Mouse (Mus musculus): Measurements from ENCODE around the gene Atp6v0a1. TPM values are rescaled to one million over a fixed set of nuclear protein-coding genes. Genes with fewer than 3 reads are reported as not detected.

Atp6v0a1 gene
- polyA plus RNA-seq, 2 experiments from 2014 or later: 7.0 to 15.7 TPM

DNA sequence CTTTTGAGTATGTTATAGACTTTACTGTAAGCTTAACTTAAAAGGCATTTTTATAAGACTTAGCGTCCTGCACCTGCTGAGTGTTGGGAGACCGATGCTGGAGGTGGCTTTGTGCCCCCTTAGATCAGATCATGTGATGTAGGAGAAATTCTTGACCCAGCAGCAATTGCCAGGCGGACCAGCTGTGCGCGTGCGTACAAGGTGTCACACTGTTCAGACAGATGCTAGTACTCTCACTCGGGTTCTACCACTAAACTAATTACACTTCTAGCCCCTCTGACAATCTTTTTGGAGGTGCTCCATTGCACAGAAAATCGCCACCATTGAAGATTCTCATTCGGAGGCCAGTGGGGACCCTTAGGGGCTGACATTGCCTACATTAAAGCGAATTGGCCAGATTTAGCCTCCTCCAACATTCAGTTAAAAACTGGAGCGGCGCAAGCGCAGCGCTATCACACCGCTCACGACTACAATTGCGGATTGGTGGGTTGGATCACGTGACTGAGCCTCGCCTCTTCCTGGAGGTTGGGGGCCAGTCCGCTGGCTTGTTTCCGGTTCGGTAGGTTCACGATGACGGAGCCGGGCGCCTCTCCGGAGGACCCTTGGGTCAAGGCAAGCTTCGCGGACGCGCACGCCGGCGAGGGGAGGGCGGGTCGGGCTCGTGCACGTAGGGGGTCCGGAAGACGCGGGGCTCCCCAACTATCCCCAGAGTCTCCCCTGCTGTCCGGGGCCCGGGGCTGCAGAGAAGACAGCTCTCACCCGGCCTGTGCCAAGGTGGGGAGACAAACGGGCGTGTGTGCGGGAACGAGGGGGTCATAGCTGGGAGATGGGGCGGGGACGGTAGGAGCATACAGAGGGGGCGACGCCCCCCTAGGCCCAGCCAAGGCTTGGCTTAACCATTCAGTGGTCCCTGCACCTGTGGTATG lies 77.8 kb downstream of the Atp6v0a1 start, which contains the start of gene Mlx:
Gene Mlx, plus strand, starts transcription at position 522 of the 926 bp plus-strand sequence.
- ATAC-seq: peak; percentile 85

DNA sequence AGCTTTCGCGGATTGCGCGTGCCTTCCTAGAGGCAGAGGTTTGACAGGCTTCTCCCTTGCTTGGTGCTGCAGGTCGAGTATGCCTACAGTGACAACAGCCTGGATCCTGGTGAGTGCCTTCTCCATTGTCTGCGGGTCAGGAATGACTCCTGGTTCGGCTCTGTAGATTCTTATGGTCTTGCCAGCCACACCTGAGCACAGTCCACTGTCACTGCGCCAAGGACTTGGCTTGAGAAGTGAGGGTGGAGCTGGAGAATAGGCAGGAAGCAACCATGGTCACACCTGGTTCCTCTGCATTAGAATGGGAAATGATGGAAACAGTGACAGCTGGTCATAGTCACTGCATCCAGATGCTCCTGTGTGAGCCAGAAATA lies 78.4 kb downstream of the Atp6v0a1 start:
- no peak for ATAC-seq

DNA sequence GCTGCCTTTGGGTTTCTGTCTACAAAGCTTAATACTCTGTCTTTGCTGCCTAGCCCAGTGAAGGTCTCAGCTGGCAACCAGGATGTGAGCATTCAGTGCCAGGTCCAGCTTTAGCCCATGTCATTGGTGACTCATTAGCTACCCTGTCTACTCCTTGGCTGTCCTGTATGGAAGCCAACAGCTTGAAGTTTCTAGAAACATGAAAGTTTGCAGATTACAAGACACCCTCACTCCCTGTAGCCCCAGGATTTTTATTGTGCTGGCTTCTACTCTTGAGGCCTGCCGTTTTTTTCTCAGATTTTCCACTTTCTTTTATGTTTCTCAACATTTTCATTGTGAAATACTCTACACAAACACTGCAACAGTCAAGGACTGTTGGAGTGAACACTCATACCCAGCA lies 80.7 kb downstream of the Atp6v0a1 start:
- no peak for ATAC-seq

DNA sequence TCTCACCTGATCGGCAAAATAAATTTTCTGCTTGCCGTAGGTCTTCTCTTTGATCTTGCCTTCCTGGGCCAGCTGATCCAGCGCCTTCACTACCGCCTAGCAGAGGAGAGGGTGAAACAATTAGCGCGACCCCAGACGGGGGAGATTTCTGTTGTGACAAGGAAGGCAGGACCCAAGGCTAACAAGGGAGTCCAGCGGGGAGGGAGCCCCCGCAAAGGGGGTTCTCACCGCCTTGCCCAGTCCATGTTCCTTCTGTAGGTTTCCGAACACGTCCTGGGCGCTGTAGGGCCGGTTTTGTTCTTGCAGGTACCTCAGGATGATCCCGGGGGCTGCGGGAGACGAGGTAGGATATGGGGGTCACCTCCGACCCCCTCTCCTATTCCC lies 85.7 kb downstream of the Atp6v0a1 start:
- ATAC-seq: peak; percentile 26

DNA sequence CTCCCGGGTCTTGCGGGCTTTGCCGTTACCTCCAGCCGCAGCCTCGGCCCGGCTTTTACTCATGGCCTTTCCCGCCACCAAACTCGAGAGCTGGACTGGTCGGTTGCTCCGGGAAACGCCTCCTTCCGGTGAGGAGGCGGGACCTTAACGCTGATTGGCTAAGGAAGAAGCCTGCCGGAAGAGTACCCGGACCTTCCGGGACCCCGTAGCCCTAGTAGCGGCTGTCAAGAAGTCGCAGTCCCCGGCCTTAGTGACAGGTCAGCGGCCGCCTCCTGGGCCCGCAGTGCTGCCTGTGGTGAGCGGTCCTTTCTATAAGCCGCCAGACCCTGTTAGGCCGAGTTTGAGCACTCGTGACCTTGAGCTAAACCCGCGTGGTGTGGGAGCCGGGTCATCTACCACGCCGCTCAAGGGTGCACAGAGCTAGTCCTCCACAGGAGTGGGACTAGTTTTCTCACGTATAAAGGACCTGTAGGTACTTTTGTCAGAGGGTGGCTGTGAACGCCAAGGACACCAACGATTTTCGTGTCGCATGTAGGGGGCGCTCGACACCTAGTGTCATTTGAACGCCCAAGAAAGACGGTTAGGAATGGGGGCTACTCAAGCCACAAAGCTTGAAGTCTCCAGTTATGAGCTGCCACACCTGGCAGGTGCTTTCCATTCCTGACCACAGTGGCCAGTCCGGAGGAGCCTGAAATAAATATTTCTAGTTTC lies 86.2 kb downstream of the Atp6v0a1 start, which contains the start of gene Psmc3ip:
Gene Psmc3ip, minus strand, starts transcription at position 123 of the 711 bp plus-strand sequence.
- peak; percentile 96 for ATAC-seq

DNA sequence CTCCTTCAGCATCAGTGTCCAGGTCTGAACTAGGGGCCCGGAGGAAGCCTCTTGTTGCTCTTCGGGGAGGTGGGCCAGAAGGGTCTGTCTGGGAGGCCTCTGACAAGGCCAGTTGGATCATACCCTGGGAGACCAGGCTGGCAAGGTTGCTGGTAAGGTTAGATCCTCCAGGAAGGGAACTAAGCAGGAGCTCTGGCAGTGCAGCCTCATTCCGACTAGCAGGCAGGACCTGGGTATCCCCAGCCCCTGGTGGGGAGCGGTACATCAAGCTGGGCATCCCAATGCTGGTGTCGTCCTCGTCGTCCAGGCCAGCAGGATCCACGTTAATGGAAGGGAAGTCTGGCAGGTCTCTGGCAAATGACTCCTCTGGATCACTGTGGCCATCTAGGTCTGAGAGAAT lies 89.0 kb downstream of the Atp6v0a1 start:
- ATAC-seq: no peak

DNA sequence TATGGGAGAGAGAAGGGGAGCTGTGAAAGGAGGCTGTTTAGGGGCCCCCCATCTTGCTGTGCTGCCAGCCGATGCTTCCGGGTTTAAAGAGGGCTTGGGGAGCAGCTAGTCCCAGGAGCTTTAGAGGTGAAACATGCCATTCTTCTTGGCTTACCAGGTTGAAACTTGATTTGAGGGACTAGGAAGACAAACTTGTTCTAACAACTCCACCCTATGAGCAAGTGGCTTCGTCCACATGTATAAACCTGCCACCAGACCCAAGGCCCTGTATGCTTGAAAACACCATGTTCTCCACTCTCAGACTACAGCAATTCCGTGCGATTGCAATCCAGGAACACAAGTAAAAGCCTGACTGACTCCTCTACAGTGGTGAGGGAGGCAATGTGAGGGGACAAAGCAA lies 93.8 kb downstream of the Atp6v0a1 start:
- no peak for ATAC-seq

DNA sequence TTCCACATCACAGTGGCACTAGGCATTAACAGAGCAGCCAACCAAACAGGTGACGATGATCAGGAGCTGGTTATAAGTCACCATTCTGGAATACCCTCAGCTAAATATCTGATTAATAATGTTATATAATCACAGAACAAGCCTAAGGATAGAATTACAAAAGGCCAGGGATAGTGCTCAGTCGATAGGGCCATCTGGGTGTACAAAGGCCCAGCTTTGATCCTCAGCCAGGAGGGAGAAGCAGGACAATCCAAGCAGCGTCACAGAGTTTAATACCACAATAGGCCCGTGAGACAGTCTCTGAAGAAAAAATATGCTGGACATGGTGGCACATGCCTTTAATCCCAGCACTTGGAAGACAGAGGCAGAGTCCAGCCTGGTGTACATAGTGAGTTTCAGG lies 100.1 kb downstream of the Atp6v0a1 start:
- no peak for ATAC-seq

DNA sequence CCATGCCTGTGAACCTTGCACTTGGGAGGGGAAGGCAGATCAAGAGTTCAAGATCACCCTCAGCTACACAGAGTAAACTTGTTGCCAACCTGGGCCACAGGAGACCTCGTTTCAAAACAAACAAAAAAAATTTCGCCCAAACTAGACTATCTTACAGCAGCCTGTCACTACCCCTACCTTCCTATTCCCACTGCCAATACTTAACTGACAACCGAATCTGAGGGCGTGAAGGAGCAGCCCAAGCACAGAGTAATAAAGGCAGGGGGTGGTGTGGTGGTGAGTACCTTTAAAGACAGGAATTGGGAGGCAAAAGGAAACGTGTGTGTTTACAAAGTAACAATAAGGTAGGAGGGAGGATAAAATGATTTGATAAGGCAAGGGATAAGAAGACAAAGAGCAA lies 101.5 kb downstream of the Atp6v0a1 start:
- ATAC-seq: no peak

DNA sequence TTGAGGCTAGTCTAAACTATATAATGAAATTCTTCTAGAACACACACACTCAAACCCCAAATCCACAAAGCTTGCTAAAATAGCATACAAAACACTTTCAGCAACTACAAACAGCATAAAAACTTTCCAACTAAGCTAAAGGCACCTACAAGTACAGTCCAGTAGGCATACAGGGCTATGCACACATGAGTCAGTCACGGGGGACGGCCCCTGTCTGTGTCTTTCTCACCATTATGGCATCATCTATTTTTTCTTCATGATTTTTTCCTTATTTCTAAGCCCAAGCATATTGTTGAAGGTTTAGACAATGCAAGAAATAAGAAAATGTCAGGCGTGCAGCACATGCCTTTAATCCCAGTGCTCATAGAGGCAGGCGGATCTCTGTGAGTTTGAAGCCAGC lies 101.9 kb downstream of the Atp6v0a1 start:
- ATAC-seq: no peak

DNA sequence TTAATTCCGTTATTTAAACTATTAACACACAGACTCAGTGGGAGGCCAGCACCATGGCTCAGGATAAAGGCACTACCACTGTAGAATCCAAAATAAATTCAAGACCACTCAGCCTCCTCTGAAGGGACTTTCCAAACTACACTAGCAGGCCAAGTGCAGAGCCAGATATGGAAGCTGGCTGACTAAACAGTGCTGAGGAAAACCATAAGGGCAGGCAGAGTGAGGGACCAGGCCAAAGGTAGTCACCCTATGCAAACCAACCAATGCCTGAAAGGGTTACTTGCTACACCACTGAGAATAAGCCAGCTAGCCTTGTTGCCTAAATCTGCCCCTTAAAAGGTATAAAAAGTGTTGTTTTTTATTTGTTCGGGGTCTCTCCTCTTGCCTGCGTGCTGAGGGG lies 102.9 kb downstream of the Atp6v0a1 start:
- no peak for ATAC-seq

Other genes with a start within 250 kb of the Atp6v0a1 start
- gene Kcnh4, start 249.5 kb upstream of the Atp6v0a1 start, polyA plus RNA-seq (2017; shearing (Covaris generic)): not detected
- not detected for gene Hcrt, start 246.5 kb upstream of the Atp6v0a1 start, polyA plus RNA-seq (2017; shearing (Covaris generic))
- gene Ghdc, start 238.5 kb upstream of the Atp6v0a1 start, polyA plus RNA-seq (2017; shearing (Covaris generic)): 1 to 10 TPM; 2.7 to 3.1 TPM
- gene Stat5b, start 158.7 kb upstream of the Atp6v0a1 start, polyA plus RNA-seq (2017; shearing (Covaris generic)): 10 to 100 TPM; 39.3 to 53.2 TPM
- 10 to 100 TPM; 37.9 to 52.4 TPM for gene Stat5a, start 150.1 kb upstream of the Atp6v0a1 start, polyA plus RNA-seq (2017; shearing (Covaris generic))
- 100 to 1,000 TPM; 105 to 122 TPM for gene Stat3, start 69.9 kb upstream of the Atp6v0a1 start, polyA plus RNA-seq (2017; shearing (Covaris generic))
- 1 to 10 TPM; 1.8 to 3.1 TPM for gene Cavin1, start 38.6 kb upstream of the Atp6v0a1 start, polyA plus RNA-seq (2017; shearing (Covaris generic))
- 1 to 10 TPM; 7.6 to 7.9 TPM for gene Naglu, start 60.6 kb downstream of the Atp6v0a1 start, polyA plus RNA-seq (2017; shearing (Covaris generic))
- gene Hsd17b1, start 69.0 kb downstream of the Atp6v0a1 start, polyA plus RNA-seq (2017; shearing (Covaris generic)): under 1 TPM in 1 of 2 experiments, not detected in 1; 0.32 TPM
- gene Coasy, start 73.1 kb downstream of the Atp6v0a1 start, polyA plus RNA-seq (2017; shearing (Covaris generic)): 10 to 100 TPM; 17.4 to 27.7 TPM
- gene Mlx, start 77.8 kb downstream of the Atp6v0a1 start, polyA plus RNA-seq (2017; shearing (Covaris generic)): 10 to 100 TPM; 60.2 to 68.1 TPM
- 1 to 10 TPM; 8.4 to 9.8 TPM for gene Psmc3ip, start 86.0 kb downstream of the Atp6v0a1 start, polyA plus RNA-seq (2017; shearing (Covaris generic))
- gene Retreg3, start 110.4 kb downstream of the Atp6v0a1 start, polyA plus RNA-seq (2017; shearing (Covaris generic)): 10 to 100 TPM; 16.1 to 27.9 TPM
- gene Tubg1, start 110.5 kb downstream of the Atp6v0a1 start, polyA plus RNA-seq (2017; shearing (Covaris generic)): 10 to 100 TPM; 24.9 to 34.0 TPM
- gene Tubg2, start 146.5 kb downstream of the Atp6v0a1 start, polyA plus RNA-seq (2017; shearing (Covaris generic)): 1 to 10 TPM; 1.4 to 3.5 TPM
- under 1 TPM in 1 of 2 experiments, not detected in 1; 0.17 TPM for gene Cntnap1, start 161.1 kb downstream of the Atp6v0a1 start, polyA plus RNA-seq (2017; shearing (Covaris generic))
- gene Plekhh3, start 161.9 kb downstream of the Atp6v0a1 start, polyA plus RNA-seq (2017; shearing (Covaris generic)): not detected
- gene Ccr10, start 166.0 kb downstream of the Atp6v0a1 start, polyA plus RNA-seq (2017; shearing (Covaris generic)): 1 to 10 TPM in 1 of 2 experiments, under 1 TPM in 1; 0.36 to 2.0 TPM
- gene Ezh1, start 217.0 kb downstream of the Atp6v0a1 start, polyA plus RNA-seq (2017; shearing (Covaris generic)): 10 to 100 TPM; 57.3 to 85.6 TPM
- not detected for gene Ramp2, start 236.6 kb downstream of the Atp6v0a1 start, polyA plus RNA-seq (2017; shearing (Covaris generic))
- gene Vps25, start 244.3 kb downstream of the Atp6v0a1 start, polyA plus RNA-seq (2017; shearing (Covaris generic)): 100 to 1,000 TPM; 132 to 144 TPM

Data from CD4-positive, CD25-positive, alpha-beta regulatory T cell, adult 4 months (primary cell).